Mouse (Mus musculus): Measurements from ENCODE around the gene 0610040J01Rik.

DNA sequence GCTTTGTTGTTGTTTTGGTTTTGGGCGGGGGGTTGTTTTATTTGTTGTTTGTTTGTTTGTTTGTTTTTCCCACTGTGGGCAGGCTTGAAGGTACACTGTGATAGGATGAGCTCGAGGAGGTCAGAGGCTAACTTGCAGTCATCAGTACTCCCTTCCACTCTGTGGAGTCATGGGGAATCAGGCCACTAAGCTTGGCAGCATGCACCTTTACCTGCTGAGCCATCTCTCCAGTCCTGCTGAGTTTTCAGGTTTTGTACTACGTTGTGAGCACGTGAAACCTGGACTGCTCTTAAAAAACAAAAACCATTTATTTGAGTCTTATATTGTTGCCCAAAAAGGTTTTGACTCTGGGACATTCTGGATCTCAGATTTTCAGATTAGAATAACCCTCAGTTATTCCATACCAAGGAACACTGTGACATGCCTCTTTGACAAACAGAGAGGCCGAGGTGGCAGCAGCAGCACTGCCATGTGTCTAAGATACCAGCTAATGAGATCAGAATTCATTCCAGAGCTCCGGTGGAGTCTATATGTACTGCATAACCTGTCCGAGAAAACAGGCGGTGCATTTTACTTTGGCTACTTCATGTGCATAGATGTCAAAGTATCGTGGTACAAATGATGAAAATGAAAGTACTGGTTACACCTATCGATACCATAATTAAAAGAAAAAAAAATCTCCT lies 104.4 kb downstream of the 0610040J01Rik start:
- TF ChIP-seq CTCF (IDR thresholded peaks at IDR 0.05; ENCODE audit: low read depth, low read length), result no peak
- no peak for TF ChIP-seq POLR2A (IDR thresholded peaks at IDR 0.05; ENCODE audit: borderline replicate concordance, low read depth, low read length)

All from bone marrow macrophage, adult 2 months (primary cell).